Mouse (Mus musculus) spleen, adult 18-20 months (tissue): ENCODE results near the gene Btnl6.
"Not testable (repeated sequence)": the region's sequence is repeated elsewhere in the genome, so short reads cannot be mapped to it uniquely, and the experiment has no call there.

ENCODE experiments used
- DNase-seq, 2 experiments: peaks; one replicate each; pipeline ENCODE4 v3.0.0; 2022; ENCODE audit warnings: mixed read lengths in 2 of 2

Btnl6 gene

DNA sequence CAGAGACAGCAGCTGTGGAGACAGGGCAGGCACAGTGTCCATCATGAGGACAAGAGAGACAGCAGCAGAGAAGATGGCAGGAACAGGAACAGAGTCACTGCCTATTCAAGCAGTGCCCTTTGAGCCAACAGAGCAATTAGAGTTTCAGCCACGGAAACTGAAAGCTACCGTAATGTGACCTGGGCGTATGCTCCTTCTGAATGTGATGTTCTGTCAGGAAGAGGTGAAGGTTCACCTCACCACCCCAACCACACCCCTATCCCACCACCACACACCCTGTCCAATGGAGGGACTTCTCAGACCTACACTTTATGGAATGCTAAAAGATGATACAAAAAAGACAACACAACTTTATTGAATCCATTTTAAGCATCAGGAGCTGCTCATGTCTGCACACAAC, 19.8 kb downstream of the Btnl6 start:
- not testable (repeated sequence) for DNase-seq

DNA sequence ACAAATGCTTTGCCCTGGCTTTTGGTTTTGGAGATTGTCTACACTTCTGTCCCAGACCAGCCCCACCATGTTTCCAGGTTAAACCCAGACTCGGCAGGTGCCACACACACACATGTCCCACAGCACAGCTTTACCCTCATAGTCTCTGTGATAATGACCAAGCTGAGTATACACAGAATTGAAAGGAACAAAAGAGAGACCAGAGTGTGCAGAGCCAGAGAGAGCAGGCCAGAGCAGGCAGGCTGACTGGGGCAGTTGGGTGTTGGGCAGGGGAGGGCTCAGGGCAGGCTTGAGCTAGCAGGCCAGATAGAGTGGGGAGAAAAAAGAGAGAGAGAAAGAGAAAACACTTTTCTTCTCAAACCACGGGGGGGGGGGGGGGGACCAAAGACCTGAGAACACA, 20.6 kb downstream of the Btnl6 start:
- DNase-seq: no peak

DNA sequence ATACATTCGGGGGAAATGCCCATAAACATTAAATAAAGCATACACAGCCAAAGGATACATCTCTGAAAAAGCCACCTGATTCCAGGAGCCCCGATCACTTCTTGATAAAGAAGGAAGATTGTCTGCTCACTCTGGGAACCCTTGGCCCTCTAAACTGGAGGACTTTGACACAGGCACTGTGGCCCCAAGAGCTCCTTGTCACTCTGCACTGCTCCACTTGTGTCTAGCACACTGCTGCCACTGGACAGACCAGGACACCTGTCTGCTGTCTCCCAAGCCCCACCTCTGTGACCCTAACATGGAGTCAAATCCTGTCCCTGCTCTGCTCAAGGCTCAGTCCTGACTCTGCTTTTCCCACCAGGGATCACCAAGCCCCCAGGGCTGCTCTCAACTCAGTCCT, 22.0 kb downstream of the Btnl6 start:
- not testable (repeated sequence) for DNase-seq

DNA sequence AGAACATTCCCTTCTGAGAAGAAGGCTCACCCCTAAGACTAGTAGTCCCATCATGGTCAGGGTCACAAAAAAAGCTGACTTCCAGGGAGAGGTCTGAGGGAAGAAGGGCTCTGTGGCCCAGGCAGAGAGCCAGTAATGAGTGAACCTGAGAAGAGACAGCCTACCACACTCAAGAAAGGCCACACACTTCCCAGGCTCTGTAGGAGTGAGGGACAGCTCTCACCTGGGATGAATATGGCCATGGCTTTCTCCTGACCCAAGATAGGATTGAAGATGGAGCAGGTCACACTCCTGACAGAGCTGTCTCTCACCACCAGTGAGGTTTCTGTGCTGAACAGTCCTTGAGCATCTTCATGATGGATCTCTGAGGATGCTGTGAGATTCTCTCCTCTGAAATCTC, 24.4 kb downstream of the Btnl6 start:
- DNase-seq: no peak

DNA sequence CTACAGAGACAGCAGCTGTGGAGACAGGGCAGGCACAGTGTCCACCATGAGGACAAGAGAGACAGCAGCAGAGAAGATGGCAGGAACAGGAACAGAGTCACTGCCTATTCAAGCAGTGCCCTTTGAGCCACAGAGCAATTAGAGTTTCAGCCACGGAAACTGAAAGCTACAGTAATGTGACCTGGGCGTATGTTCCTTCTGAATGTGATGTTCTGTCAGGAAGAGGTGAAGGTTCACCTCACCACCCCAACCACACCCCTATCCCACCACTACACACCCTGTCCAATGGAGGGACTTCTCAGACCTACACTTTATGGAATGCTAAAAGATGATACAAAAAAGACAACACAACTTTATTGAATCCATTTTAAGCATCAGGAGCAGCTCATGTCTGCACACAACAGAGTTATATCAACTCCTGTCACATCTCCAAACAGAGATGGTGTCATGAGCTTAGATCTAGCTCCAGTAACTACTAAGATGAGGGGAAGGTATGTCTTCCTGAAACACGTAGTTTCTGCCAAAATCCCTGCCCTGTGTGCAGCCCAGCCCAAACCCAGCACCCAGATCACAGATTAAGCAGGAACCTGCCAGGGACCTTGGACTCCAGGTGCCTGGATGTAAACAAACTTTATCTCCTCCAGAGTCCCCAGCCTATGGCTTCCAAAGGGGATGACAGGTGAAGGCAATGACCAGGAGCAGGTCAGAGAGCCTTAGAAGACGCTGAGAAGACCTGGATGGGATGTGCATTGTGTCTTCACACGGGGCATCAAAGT, 39.7 kb downstream of the Btnl6 start, which contains the start of gene Btnl4:
Gene Btnl4 (minus strand): TSS at position 81 of the 776 bp plus-strand sequence.
- DNase-seq: not testable (repeated sequence)

DNA sequence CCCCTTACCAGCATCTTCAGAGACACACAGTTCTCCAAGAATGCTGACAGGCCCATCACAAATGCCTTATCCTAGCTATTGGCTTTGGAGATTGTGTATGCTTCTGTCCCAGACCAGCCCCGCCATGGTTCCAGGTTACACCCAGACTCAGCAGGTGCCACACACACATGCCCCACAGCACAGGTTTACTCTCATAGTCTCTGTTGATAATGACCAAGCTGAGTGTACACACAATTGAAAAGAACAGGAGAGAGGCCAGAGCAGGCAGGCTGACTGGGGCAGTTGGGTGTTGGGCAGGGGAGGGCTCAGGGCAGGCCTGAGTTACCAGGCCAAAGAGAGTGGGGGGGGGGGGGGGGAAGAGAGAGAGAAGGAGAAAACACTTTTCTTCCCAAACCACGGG, 40.7 kb downstream of the Btnl6 start:
- DNase-seq: no peak

DNA sequence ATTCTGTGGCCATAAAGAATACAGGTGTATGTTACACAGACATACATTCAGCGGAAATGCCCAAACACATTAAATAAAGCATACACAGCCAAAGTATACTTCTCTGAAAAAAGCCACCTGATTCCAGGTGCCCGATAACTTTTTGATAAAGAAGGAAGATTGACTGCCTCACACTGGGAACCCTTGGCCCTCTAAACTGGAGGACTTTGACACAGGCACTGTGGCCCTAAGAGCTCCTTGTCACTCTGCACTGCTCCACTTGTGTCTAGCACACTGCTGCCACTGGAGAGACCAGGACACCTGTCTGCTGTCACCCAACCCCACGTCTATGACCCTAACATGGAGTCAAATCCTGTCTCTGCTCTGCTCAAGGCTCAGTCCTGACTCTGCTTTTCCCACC, 42.1 kb downstream of the Btnl6 start:
- DNase-seq: no peak

DNA sequence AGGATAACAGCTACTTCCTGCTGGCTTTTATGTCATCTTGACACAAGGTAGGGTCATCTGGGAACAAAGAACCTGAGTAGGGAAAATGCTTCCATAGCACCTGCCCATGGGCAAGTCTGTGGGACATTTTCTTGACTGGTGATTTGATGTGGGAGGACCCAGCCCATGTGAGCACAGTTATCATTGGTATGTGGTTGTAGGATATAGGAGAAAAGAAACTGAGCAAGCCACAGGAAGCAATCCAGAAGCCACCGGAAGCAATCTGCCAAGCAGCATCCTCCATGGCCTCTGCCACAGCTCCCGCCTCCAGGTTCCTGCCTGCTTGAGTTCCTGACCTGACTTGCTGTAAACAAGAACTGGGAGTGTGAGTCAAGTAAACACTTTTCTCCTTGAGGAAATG, 46.7 kb downstream of the Btnl6 start:
- DNase-seq: no peak

DNA sequence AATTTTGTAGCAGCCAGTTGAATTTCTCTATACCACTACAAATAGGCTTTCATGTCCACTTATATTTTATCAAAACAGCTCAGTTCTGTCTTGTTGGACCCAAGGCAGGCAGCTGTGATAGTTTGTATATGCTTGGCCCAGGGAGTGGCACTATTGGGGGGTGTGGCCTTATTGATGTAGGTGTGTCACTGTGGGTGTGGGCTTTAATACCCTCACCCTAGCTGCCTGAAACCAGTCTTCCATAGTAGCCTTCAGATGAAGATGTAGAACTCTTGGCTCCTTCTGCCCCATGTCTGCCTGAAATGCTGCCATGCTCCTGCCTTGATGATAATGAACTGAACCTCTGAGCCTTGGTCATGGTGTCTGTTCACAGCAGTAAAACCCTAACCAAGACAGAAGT, 51.2 kb downstream of the Btnl6 start:
- not testable (repeated sequence) for DNase-seq

DNA sequence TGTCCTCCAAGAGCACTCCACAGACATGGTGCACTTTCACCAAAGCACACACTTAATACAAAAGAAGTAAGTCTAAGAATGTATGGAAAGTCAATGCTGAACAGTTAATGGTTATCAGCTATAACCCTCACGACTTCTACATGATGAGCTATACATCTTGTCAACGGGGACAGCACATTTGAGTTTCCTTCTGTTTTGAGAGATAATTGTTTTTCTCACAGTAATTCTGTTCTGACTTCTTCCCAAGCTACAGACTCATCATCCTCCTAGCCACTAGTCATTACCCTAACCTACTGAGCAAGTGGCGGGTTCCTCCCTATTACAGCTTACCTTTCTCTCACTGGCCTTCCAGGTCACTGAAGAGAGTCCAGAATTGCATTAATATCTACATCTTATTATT, 57.9 kb downstream of the Btnl6 start:
- DNase-seq: no peak
